Mouse (Mus musculus) limb, embryonic 10.5 days (tissue): ENCODE measurements around the gene Smco4. TPM values are rescaled to one million over a fixed set of nuclear protein-coding genes. Genes with fewer than 3 reads are reported as not detected.
A peak's percentile ranks its signal among the peaks of the same experiment; 100 is the strongest.

Source experiments
- DNase-seq: peaks from one replicate; pipeline ENCODE4 v3.0.0-alpha.2; 2017; ENCODE audit warnings: low spot score
- H3K27ac ChIP-seq: fragments of 300-500 bp; sonication (generic); 2 replicates; pipeline ENCODE4 v1.5.1; 2016; ENCODE audit warnings: mild to moderate bottlenecking
- H3K27me3 ChIP-seq: fragments of 300-500 bp; sonication (generic); 2 replicates; pipeline ENCODE4 v1.6.1; 2016; ENCODE audit warnings: low read depth, mild to moderate bottlenecking; ENCODE audit not compliant: poor library complexity, severe bottlenecking
- H3K36me3 ChIP-seq: fragments of 300-500 bp; sonication (generic); 2 replicates; pipeline ENCODE4 v1.6.1; 2016; ENCODE audit warnings: mild to moderate bottlenecking, moderate library complexity
- H3K4me1 ChIP-seq: fragments of 300-500 bp; sonication (generic); 2 replicates; pipeline ENCODE4 v1.6.1; 2016
- H3K4me3 ChIP-seq: fragments of 300-500 bp; sonication (generic); 2 replicates; pipeline ENCODE4 v1.5.1; 2016; ENCODE audit warnings: mild to moderate bottlenecking, moderate library complexity
- H3K9me3 ChIP-seq: fragments of 300-500 bp; sonication (generic); replicated peaks from 2 replicates; pipeline ENCODE4 v1.6.1; 2016; ENCODE audit warnings: mild to moderate bottlenecking
- WGBS: fragments of 180-500 bp; shearing (Covaris S2); methylation state at CpG from one replicate; pipeline ENCODE4 v1.1.7; 2016; 5-methylcytosine and 5-hydroxymethylcytosine counted together
- polyA plus RNA-seq: library from polyadenylated mRNA; unstranded; fragments of >200 nt; fragmentation: Nextera tagmentation; extraction: Ambion mirVana; gene quantifications from 2 replicates; pipeline ENCODE4 v1.2.1, GENCODE M21; 2016

Smco4 gene
- polyA plus RNA-seq, 1 experiment from 2014 or later: 2.7 TPM

DNA sequence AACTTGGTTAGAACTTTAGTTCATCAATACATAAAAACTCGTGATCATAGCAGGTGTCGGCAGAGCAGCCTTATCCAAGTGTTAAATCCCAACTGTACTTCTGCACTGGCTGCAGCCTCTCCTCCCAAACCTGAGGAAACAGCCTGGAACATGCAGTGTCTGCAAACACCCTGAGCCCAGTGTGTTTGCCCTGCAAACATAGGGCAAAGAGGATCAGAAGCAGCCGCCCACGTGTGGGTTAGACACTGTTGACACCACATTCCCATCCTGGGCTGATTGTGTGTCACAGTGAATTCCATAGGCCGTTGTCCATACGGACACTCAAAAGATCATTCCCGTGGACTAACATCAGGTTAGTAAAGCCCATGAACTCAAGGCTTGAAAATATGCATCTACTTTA lies 69.1 kb downstream of the Smco4 start:
- Histone ChIP-seq H3K27me3 (no peaks in the 10 kb centered on the region), H3K27ac (no peak overlapping the region), H3K9me3 (no peaks in the 10 kb centered on the region), H3K36me3 (no peaks in the 10 kb centered on the region), H3K4me1 (peaks cover 6% of the 10 kb centered on the region; the same call in 1 of the 2 replicates), H3K4me3 (no peak overlapping the region)
- no peak for DNase-seq
- WGBS: 91% methylated on average over 7 of the region's 7 CpGs

DNA sequence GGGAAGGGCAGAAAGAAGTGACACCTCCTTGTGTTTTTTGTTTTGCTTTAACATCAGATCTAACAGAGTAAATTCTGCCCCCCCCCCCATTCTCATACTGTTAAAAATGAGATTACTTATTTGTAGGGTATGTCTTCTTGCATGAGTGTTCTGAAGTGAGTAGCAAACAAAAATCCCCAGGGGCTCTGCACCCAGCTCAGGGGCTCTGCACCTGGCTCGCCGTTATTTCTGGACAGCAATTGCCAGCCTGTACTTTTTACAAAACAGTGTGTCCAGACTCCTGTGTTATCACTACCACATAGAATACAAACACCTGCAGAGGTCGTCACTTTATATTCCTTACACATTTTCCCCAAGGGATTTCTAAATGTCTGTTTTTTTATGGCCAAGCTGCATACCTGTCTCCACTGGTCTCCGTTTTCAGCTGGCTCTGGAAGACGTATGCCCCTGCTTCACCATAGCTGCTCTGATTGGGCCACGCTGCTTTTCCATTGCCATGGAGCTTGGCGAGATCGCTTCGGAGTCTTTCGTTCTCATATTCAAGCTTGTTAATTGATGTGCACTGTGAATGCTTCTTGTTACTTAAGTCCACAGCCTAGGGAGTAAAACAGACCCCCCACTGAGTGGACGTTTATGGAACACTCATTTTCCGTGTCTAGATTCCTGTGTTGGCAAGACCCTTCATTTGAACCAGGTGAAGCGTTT lies 81.7 kb downstream of the Smco4 start:
- WGBS: 71% methylated on average over 13 of the region's 13 CpGs
- Histone ChIP-seq H3K4me3 (no peak overlapping the region), H3K27me3 (no peaks in the 10 kb centered on the region), H3K36me3 (no peaks in the 10 kb centered on the region), H3K27ac (no peak overlapping the region), H3K4me1 (peaks cover 26% of the 10 kb centered on the region), H3K9me3 (no peaks in the 10 kb centered on the region)
- peak; percentile 35 for DNase-seq

DNA sequence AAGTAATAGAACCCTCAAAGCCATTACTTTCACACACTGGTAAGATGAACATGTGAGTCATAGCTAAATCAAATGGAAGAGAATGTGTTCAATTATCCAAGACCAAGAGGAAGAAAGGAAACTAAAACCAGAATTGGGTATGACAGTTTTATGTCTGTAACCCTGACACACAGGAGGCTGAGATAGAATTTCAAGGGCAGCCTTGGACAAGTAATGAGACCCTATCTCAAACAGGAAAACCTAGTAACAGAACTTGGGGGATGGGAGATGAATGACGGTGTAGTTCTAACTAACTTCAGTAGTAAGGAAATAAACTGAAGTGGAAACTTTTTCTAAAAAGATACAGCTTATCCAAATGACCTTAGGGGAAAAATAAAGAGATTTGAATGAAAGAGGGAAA lies 85.2 kb downstream of the Smco4 start:
- peaks cover 23% of the 10 kb centered on the region for H3K4me1 ChIP-seq
- WGBS: 33% methylated on average over 1 of the region's 1 CpGs

DNA sequence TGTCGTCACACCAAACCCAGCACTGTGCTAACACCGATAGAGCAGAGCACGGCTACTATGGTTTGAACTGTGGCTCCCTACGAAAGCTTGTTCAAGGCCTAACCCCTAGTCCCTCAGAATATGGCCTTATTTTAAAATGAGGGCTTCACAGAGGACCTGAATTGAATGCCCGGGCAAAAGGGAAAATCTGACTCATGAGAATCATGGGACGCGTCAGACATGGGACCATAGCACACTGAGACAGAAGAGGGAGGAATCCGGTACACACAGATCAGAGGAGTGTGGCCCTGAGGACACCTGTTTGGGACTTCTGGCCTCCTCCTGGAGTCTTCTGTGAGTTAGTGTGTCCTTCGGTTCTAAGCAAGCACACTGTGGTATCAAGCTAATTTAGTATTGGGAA lies 85.7 kb downstream of the Smco4 start:
- H3K4me1 ChIP-seq: peaks cover 23% of the 10 kb centered on the region

More for the DNA sequence above, 85.2 kb downstream of the Smco4 start:
- DNase-seq: no peak
- Histone ChIP-seq H3K4me3 (no peak overlapping the region), H3K9me3 (no peaks in the 10 kb centered on the region; the same call in 1 of the 2 replicates), H3K27me3 (no peaks in the 10 kb centered on the region), H3K36me3 (no peaks in the 10 kb centered on the region), H3K27ac (no peak overlapping the region)

DNA sequence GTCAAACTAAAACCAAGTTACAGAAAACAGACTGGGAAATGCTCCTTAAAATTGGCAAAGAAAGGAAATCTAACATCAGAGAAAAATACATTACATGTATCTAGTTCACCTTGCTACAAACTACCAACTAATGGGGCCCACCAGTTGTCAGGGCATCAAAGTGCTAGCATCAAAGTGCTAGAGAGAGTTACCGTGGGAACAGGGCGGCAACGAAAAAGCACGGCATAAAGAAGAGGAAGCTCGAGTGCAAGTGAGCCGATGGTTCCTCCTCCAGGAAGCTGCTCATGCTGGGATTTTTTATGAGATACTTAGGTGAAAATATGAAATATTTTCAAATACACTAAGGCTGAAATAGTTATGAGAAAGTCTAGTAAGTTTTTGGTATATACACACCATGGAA lies 86.9 kb downstream of the Smco4 start:
- H3K36me3 ChIP-seq: no peaks in the 10 kb centered on the region
- WGBS: 37% methylated on average over 6 of the region's 6 CpGs
- H3K9me3 ChIP-seq: no peaks in the 10 kb centered on the region; the same call in 1 of the 2 replicates
- H3K27ac ChIP-seq: no peak overlapping the region
- H3K27me3 ChIP-seq: no peaks in the 10 kb centered on the region
- H3K4me1 ChIP-seq: peaks cover 18% of the 10 kb centered on the region
- no peak overlapping the region for H3K4me3 ChIP-seq
- DNase-seq: no peak

More for the DNA sequence above, 85.7 kb downstream of the Smco4 start:
- 89% methylated on average over 9 of the region's 9 CpGs for WGBS
- no peaks in the 10 kb centered on the region for H3K36me3 ChIP-seq
- no peak overlapping the region for H3K4me3 ChIP-seq
- no peak for DNase-seq
- no peak overlapping the region for H3K27ac ChIP-seq
- no peaks in the 10 kb centered on the region; the same call in 1 of the 2 replicates for H3K9me3 ChIP-seq
- no peaks in the 10 kb centered on the region for H3K27me3 ChIP-seq

DNA sequence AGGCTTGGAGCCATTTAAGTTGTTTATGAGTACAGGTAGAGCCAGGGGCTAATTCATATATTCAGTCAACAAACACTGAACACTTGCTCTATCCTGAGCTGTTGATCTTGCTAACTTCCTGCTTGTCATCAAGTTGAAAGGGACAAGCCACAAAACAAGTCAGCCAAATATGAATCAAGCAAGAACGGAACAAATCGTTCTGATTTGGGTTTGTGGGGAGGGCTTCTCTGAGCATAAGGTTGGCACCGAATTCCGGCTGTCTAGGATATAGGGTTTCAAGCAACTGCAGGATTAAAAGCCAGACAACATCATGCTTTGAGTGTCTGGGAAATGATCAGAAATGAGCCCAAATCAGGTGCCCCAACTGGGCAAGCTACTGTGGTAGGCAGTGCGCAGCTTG lies 88.8 kb downstream of the Smco4 start:
- WGBS: 98% methylated on average over 5 of the region's 5 CpGs
- H3K9me3 ChIP-seq: no peaks in the 10 kb centered on the region; the same call in 1 of the 2 replicates
- H3K36me3 ChIP-seq: no peaks in the 10 kb centered on the region

DNA sequence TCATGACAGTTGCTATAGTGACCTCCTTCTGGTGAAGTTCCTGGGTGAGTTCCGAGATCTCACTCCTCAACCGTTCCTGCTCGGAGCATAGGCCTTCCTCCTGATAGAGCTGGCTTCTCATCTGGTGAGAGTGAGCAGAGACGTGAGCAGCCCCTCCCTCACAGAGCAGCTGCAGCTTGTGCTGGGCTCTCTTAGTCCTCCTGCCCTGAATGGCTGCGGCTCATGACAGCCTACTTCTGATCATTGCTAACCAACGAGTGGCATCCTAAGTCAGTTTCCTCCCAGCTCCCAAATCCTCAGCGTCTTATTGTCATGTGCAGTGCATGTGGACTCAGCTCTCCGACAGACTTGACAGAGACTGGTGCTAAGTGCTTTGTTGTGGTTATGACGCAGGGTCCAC lies 91.0 kb downstream of the Smco4 start:
- 84% methylated on average over 9 of the region's 9 CpGs for WGBS
- Histone ChIP-seq H3K4me3 (no peak overlapping the region), H3K9me3 (no peaks in the 10 kb centered on the region; the same call in 1 of the 2 replicates), H3K27ac (no peak overlapping the region), H3K27me3 (no peaks in the 10 kb centered on the region), H3K4me1 (peaks cover 5% of the 10 kb centered on the region), H3K36me3 (no peaks in the 10 kb centered on the region)
- no peak for DNase-seq

More for the DNA sequence above, 88.8 kb downstream of the Smco4 start:
- Histone ChIP-seq H3K4me3 (no peak overlapping the region), H3K27ac (no peak overlapping the region), H3K27me3 (no peaks in the 10 kb centered on the region), H3K4me1 (peaks cover 22% of the 10 kb centered on the region)
- DNase-seq: no peak

DNA sequence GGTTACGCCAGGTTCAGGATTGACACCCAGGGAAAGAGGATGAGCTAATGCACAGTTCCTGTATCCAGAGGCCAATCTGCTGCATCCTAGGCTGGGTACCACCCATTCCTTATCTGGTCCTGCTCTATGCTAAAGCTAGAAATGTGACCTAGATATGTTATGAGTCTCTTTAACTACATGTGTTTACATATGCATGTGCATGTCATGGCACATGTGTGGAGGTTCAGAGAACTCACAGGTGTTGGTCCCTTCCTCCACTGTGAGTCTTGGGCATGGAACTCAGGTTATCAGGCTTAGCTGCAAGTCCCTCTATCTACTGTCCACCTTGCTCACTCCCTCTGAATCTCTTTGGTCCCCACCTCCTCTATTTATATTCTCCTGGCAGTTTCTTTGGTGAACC lies 92.7 kb downstream of the Smco4 start:
- no peaks in the 10 kb centered on the region for H3K36me3 ChIP-seq
- H3K9me3 ChIP-seq: no peaks in the 10 kb centered on the region; the same call in 1 of the 2 replicates
- H3K27me3 ChIP-seq: no peaks in the 10 kb centered on the region
- no peak overlapping the region for H3K4me3 ChIP-seq
- WGBS: 97% methylated on average over 1 of the region's 1 CpGs
- H3K4me1 ChIP-seq: peaks cover 4% of the 10 kb centered on the region
- H3K27ac ChIP-seq: no peak overlapping the region
- no peak for DNase-seq

DNA sequence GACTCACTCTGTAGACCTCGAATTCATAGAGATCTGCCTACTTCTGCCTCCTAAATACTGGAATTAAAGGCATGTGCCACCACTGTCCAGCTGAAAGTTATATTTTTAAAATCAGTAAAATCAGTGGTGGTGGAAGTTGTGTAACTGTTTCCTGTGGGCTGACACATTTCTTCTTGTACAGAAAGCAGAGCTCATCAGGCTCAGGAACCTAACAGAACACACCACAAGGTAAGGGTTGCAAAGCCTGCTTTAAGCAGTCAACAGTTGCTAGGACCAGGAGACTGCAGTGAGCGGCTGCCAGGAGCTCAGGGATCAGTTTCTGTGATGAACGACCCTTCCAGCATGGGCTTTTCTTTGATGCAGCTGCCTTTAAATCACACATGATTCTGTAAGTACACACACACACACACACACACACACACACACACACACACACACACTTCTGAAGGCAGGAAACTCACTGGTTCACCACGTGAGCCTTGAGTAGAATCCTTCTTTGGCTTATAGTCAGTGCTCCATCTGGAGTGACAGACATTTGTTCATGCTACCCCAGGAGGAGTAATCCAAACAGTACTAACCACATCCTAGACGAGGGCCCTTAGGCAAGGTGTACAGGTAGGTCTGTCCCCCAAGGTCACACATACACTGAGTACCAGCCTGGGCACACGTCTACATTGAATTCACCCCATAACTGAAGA lies 94.1 kb downstream of the Smco4 start:
- DNase-seq: no peak
- Histone ChIP-seq H3K4me3 (no peak overlapping the region), H3K4me1 (peaks cover 4% of the 10 kb centered on the region), H3K36me3 (no peaks in the 10 kb centered on the region), H3K9me3 (no peaks in the 10 kb centered on the region; the same call in 1 of the 2 replicates), H3K27me3 (no peaks in the 10 kb centered on the region), H3K27ac (no peak overlapping the region)
- WGBS: 49% methylated on average over 6 of the region's 6 CpGs

DNA sequence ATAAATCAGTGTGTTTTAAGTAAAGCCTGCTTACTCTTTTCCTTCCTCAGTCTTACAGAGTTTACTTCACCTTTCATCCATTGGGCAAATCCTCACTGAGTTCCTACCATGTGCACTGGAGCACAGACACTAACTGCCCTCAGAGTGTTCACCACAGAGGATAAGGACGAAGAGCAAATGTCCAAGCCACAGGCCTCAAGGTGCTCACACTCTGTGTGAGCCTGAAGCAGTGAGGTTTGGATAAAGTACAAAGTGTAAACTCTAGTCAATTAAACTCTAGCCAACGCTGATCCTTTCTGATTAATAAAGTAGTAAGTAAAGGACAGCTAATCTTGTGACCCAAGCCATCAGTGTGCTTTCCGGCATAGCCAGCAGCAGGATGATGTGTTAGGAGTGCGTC lies 100.9 kb downstream of the Smco4 start:
- 87% methylated on average over 4 of the region's 4 CpGs for WGBS

More for the DNA sequence above, 100.9 kb downstream of the Smco4 start:
- H3K4me3 ChIP-seq: no peak overlapping the region
- no peaks in the 10 kb centered on the region for H3K9me3 ChIP-seq
- H3K27me3 ChIP-seq: no peaks in the 10 kb centered on the region
- H3K27ac ChIP-seq: no peak overlapping the region
- peaks cover 4% of the 10 kb centered on the region; the same call in 1 of the 2 replicates for H3K4me1 ChIP-seq
- DNase-seq: no peak
- no peaks in the 10 kb centered on the region for H3K36me3 ChIP-seq

Other genes with a start within 250 kb of the Smco4 start
- gene Med17, start 213.5 kb upstream of the Smco4 start, polyA plus RNA-seq: 38.5 and 40.5 TPM in 2 replicates
- gene Taf1d, start 187.2 kb upstream of the Smco4 start, polyA plus RNA-seq: 90.8 and 101 TPM in 2 replicates
- 4.9 and 7.1 TPM in 2 replicates for gene 4931406C07Rik, start 187.0 kb upstream of the Smco4 start, polyA plus RNA-seq
- 22.3 and 23.6 TPM in 2 replicates for gene Cep295, start 135.6 kb upstream of the Smco4 start, polyA plus RNA-seq
- gene Deup1, start 134.5 kb downstream of the Smco4 start, polyA plus RNA-seq: 0.18 and 0.24 TPM in 2 replicates
- 12.1 and 17.8 TPM in 2 replicates for gene Slc36a4, start 216.3 kb downstream of the Smco4 start, polyA plus RNA-seq